Mouse (Mus musculus): ENCODE results near the gene Edn2. TPM values are rescaled to one million over a fixed set of nuclear protein-coding genes. Genes with fewer than 3 reads are reported as not detected.
A peak's percentile ranks its signal among the peaks of the same experiment; 100 is the strongest.

The Edn2 gene
- total RNA-seq, 2 experiments from 2014 or later = not detected

DNA sequence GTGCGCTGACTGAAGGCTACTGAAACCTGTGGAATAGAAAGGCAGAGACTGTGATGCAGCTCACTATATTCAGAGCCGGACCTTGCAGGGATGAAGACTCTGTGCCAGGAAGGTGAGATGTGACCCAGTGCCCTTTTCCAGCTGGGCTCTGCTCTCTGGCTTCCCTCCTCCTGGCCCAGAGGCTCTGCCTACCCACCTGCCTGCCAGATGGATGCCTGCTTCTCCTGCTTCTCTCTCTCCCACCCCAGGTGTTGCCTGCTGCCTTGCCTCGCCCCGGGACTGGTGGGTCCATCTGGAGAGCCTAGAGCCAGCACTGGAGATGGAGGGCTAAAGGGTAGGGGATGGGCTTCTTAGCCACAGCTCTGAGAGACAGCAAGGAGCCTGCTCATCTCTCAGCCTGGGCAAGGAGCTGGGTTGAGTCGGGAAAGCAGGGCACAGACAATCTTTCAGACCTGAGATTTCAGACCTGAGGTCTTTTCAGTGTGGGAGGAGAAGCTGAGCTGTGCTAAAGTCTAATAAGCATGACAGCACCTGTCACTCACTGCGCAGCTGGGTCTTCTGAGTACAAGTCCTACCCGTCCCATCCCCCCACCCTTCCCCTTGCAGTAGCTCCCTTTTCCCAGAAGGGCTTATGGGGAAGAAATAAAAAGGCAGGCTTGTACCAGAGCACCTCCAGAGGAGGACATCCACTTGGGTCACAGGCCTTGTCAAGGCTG, 39.7 kb downstream of the Edn2 start:
- DNase-seq (ENCODE audit: low spot score in 2 of 2) = no peak

DNA sequence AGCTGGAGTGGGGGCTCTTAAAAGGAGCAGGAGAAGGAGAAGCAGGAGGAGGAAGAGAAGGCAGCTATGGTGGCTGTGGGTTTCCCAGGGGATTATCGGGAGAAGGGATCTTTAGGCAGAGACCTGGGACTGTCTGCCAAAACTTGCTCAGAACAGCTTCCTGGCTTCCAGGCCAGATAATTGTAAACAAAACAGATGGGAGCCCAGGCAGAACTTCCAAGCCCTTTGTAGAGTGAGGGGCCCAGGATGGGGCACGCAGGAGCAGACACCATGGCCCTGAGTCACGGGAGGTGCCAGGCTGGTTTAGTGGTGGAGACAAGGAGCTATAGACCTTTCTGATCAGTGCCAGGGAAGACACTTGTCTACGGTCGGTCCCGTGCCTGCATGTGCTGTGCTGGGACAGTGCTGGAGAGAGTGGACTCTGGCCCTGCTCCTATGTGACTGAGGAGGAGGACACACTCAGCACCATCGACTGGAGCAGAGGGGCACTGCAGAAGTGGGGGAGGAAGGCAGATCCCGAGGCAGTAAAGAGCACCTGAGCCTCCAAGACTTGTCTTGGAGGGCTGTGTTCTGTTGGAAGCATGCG, 43.4 kb downstream of the Edn2 start:
- DNase-seq (ENCODE audit: low spot score in 2 of 2) = no peak

DNA sequence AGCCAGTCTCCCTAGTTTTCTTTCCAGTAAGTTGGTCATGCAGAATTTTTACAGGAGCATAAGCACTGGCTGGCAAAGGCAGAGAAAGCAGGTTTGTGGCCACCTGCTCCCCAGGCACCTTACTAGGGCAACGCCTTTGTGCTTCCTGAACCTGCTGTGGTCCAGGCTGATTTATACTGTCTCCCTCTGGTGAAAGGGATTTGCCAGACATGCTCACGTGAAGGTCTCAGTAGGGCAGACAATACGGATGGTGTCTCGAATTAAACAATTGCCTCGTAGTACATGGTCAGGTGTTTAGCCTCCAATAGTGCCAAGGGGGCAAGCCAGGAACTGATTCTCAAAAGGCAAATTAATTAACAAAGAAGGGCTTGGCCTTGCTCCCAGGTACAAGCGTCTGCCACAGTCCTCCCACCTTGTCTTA, 45.5 kb downstream of the Edn2 start:
- no peak for DNase-seq (ENCODE audit: low spot score in 2 of 2)

DNA sequence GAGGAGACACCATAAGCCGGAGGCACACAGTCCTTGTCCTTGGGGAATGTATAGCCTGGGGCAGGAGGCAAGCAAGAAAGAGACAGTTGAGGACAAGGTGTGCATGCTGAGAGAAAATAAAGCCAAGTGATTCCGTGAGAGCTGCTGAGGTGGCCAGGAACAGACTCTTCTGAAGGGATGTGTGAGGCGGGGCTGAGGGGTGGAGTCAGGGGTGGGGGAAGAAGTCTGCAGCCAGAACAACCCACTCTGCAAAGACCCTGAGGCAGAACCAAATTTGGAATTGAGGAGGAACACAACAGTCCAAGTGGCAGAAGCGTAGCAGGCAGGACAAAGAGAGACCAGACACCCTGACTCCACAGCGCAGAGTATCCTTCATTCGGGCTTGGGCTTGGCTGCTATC, 51.1 kb downstream of the Edn2 start:
- no peak for DNase-seq (ENCODE audit: low spot score in 2 of 2)

DNA sequence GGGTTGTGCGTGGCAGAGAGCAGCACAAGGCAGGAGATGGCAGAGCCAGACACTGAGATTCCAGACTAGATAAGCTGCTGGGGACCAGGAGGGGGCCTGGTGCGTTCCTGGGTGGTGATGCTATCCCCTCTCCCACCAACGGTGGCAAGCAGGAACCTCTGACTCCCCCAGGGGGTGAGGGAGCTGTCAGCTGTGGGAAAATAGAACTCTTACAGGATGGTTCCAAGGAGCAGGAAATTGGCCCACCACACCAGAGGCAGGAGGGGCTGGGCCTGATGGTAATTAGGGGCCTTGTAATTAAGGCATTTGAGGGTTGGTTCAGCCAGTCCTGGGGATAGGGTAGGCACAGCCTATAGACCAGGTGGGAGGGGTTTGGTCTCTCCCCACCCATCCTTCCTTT, 51.8 kb downstream of the Edn2 start:
- no peak for DNase-seq (ENCODE audit: low spot score in 2 of 2)

DNA sequence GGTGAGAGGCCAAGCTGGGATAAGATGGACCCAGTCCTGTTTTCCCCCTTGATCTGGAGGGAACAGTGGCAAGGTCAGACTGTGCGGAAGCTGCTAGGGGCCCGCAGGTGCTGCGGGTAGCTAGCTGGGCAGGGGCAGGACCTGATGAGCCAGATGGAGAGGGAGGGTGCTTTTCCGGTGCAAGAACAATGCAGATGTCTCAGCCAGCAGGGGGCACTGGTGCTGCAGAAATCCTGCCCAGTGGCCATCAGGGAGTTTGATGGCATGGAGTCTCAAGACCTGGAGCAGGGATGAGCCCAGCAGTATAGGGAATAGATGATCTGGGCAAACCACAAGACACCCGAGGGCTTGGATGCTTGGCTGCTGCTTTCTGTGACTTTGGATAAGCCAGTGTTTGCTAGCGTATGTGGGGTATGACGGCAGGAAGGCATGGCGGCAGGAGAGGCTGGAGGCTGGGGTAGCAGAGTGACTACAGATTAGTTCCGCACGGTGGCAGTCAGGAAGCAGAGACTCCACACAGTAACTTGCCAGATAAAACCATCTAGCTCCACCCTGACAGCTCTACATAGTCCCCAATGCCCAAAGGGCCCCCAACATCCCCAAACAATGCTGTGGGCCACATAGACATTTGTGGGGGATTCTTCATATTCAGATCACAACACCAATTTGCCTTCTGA, 55.0 kb downstream of the Edn2 start:
- peak; percentile 41 to 80 for DNase-seq (ENCODE audit: low spot score in 2 of 2)

DNA sequence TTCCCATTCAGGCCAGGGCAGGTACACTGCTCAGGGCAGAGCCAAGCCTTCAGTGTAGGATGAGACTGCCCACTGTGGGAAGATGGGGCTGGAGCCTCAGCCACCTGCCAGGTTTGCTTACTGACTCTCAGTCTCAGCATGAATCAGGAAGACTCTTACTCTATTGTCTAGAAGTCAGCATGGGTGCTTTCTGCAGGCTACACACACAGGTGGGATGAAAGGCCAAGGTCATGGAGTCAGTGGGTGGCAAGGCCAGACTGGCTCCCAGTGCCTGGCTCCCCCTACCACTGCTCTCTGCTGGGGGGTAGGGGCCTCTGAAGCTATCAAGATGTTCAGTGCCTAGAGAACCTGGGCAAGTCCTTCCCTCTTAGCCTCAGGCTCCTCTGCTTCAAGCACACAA, 55.9 kb downstream of the Edn2 start:
- no peak for DNase-seq (ENCODE audit: low spot score in 2 of 2)

Other genes starting within 250 kb of the Edn2 start
- not detected for gene AL607142.1, start 96.2 kb upstream of the Edn2 start, total RNA-seq (2021)
- 10 to 100 TPM; 40.7 to 40.9 TPM for gene Foxo6, start 126.1 kb downstream of the Edn2 start, total RNA-seq (2021)
- gene Scmh1, start 244.1 kb downstream of the Edn2 start, total RNA-seq (2021) = 10 to 100 TPM; 75.6 to 78.5 TPM